Mouse (Mus musculus): Measurements from ENCODE around the gene C1qtnf4.

GRCm38 (mm10) chr2:90931829-90932228 lies 46.2 kb downstream of the C1qtnf4 start:
- TF ChIP-seq POLR2A (IDR thresholded peaks at IDR 0.05; ENCODE audit: borderline replicate concordance, low read depth, low read length) (no peak), CTCF (IDR thresholded peaks at IDR 0.05; ENCODE audit: low read depth, low read length) (no peak)

All from bone marrow macrophage, adult 2 months (primary cell).